Mouse (Mus musculus) MEL (cell line): Measurements from ENCODE around the gene Lsamp.

ENCODE experiments used
- CHD2 ChIP-seq: IDR thresholded peaks from 2 replicates; pipeline ENCODE4 v1.6.1; 2011; ENCODE audit warnings: low read length, improper control_type of control experiment
- CTCF ChIP-seq, 3 experiments: IDR thresholded peaks in 2 of 3; conservative IDR thresholded peaks in 1 of 3; 2 replicates each; pipeline ENCODE4 v1.5.1; 2011 to 2012; ENCODE audit warnings: low read length in 3 of 3, low read depth in 2 of 3, mild to moderate bottlenecking in 2 of 3, improper control_type of control experiment in 1 of 3, inconsistent platforms in 1 of 3, mixed read lengths in 1 of 3, moderate library complexity in 1 of 3; ENCODE audit not compliant: control insufficient read depth in 1 of 3, insufficient read depth in 1 of 3, poor library complexity in 1 of 3, severe bottlenecking in 1 of 3
- EP300 ChIP-seq, 2 experiments: IDR thresholded peaks; 2 replicates each; pipeline ENCODE4 v1.6.1; 2011; ENCODE audit warnings: improper control_type of control experiment in 2 of 2, low read length in 2 of 2, low read depth in 1 of 2, mild to moderate bottlenecking in 1 of 2
- MAZ ChIP-seq: IDR thresholded peaks from 2 replicates; pipeline ENCODE4 v1.6.1; 2012; ENCODE audit warnings: low read depth, mild to moderate bottlenecking, inconsistent platforms, low read length, improper control_type of control experiment
- MXI1 ChIP-seq: IDR thresholded peaks from 2 replicates; pipeline ENCODE4 v1.6.1; 2011; ENCODE audit warnings: mild to moderate bottlenecking, low read depth, low read length, improper control_type of control experiment
- POLR2A ChIP-seq, 2 experiments: IDR thresholded peaks; 2 replicates each; pipeline ENCODE4 v1.6.1; 2011 to 2012; ENCODE audit warnings: low read length in 2 of 2, mild to moderate bottlenecking in 2 of 2, control low read depth in 1 of 2, improper control_type of control experiment in 1 of 2, low read depth in 1 of 2, moderate library complexity in 1 of 2; ENCODE audit not compliant: control insufficient read depth in 1 of 2, insufficient read depth in 1 of 2, poor library complexity in 1 of 2
- POLR2AphosphoS5 ChIP-seq: IDR thresholded peaks from 2 replicates; pipeline ENCODE4 v1.6.1; 2012; ENCODE audit warnings: low read depth, borderline replicate concordance, mild to moderate bottlenecking, inconsistent platforms, low read length, moderate library complexity, mixed read lengths
- RCOR1 ChIP-seq: IDR thresholded peaks from 2 replicates; pipeline ENCODE4 v1.6.1; 2012; ENCODE audit warnings: low read depth, mild to moderate bottlenecking, inconsistent platforms, low read length, improper control_type of control experiment
- TAL1 ChIP-seq: IDR thresholded peaks from 2 replicates; pipeline ENCODE4 v1.6.1; 2012; ENCODE audit warnings: mild to moderate bottlenecking, inconsistent platforms, low read length, moderate library complexity, mixed read lengths
- TCF12 ChIP-seq: IDR thresholded peaks from 2 replicates; pipeline ENCODE4 v1.6.1; 2014; ENCODE audit warnings: low read depth, mild to moderate bottlenecking, inconsistent platforms, low read length, improper control_type of control experiment, moderate library complexity
- USF1 ChIP-seq: IDR thresholded peaks from 2 replicates; pipeline ENCODE4 v1.6.1; 2014; ENCODE audit warnings: low read depth, mild to moderate bottlenecking, inconsistent platforms, low read length, improper control_type of control experiment, moderate library complexity

GRCm38 (mm10) chr16:40491606-40492005 lies 507.4 kb downstream of the Lsamp start:
- TF ChIP-seq RCOR1 (no peak), CTCF (IDR thresholded peaks at IDR 0.05 in 2 of 3, conservative IDR thresholded peaks at IDR 0.05 in 1 of 3; ENCODE audit: control insufficient read depth in 1 of 3, insufficient read depth in 1 of 3, low read depth in 2 of 3, low read length in 3 of 3, poor library complexity in 1 of 3, severe bottlenecking in 1 of 3) (no peak), MXI1 (no peak), TCF12 (no peak), POLR2A (IDR thresholded peaks at IDR 0.05; ENCODE audit: control insufficient read depth in 1 of 2, insufficient read depth in 1 of 2, low read depth in 1 of 2, low read length in 2 of 2, poor library complexity in 1 of 2) (no peak), TAL1 (no peak), CHD2 (no peak), USF1 (no peak), MAZ (no peak), EP300 (IDR thresholded peaks at IDR 0.05; ENCODE audit: low read depth in 1 of 2, low read length in 2 of 2) (no peak), POLR2AphosphoS5 (no peak)
